Mouse (Mus musculus): ENCODE measurements around the gene Fars2.

DNA sequence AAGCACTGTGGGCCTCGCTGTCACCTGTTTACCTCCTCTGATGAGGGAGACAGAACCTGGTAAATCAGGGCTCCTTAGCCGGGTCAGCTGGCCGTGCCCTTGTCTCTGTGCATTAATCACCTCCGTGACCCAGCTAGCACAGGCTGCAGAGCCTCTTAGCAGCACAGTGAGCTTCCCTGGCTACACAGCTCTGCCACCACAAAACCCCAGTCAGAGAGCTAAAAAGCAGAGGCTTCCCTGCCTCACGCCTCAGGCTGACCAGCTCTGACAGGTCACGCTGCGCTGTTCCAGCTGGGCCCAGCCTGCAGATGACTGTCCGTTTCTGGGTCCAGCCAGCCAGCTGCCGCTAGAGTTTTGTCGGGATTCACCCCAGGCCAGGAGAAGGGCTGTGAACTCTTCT, 423.0 kb downstream of the Fars2 start:
- no peak for TF ChIP-seq POLR2A (IDR thresholded peaks at IDR 0.05; ENCODE audit: low read depth, low read length)
- TF ChIP-seq CTCF (IDR thresholded peaks at IDR 0.05; ENCODE audit: extremely low read depth, insufficient read length, insufficient replicate concordance, low read depth, low read length) = no peak

Data from small intestine, adult 2 months (tissue).